8 mouse cellular contexts compared by ENCODE assay signal in the genomic region with DNA sequence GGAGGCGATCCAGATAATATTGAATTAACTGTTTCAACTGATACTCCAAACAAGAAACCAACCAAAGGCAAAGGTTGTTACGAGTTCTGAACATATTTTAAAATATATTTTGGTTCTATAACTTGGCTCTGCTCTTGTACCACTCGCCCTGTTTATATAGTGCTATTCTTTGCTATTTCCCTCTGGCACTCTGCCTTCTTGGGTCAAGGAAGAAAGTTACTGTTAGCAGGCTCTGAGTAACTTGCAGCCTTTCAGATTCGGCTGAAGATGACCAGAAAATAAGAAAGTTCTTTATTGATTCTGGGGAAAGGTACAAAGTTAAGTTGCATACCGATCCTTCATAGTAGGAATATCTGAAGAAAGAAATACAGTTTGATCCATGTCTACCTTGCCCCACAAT. TPM values are rescaled to one million over a fixed set of nuclear protein-coding genes. Genes with fewer than 3 reads are reported as not detected.
DNase-seq lines count a peak whose midpoint lies in the region; ATAC-seq and TF ChIP-seq lines count a peak whose summit lies in the region.

No protein-coding gene starts in this region.

- no peak for TF ChIP-seq POLR2A in myocyte (IDR thresholded peaks at IDR 0.05; ENCODE audit: insufficient read length, low read depth)

- H3K79me2 ChIP-seq in myocyte (ENCODE audit: control insufficient read depth, insufficient read depth): peaks cover 57% of the 10 kb centered on the region

- H3K4me2 ChIP-seq in embryonic facial prominence, embryonic 13.5 days: peak overlapping the region; percentile 80
- peak overlapping the region; percentile 80 for H3K4me2 ChIP-seq in myocyte (ENCODE audit: low read depth)

- H3K4me3 ChIP-seq in left cerebral cortex, adult 2 months: peak overlapping the region; percentile 89
- H3K4me3 ChIP-seq in embryonic facial prominence, embryonic 13.5 days: peak overlapping the region; percentile 71
- peak overlapping the region; percentile 95 for H3K4me3 ChIP-seq in limb, embryonic 10.5 days
- peak overlapping the region; percentile 77 for H3K4me3 ChIP-seq in myocyte

- no peak for TF ChIP-seq CTCF in left cerebral cortex, adult 2 months (IDR thresholded peaks at IDR 0.05)

- H3K27me3 ChIP-seq in embryonic facial prominence, embryonic 13.5 days: no peaks in the 10 kb centered on the region
- H3K27me3 ChIP-seq in limb, embryonic 10.5 days (ENCODE audit: low read depth, poor library complexity, severe bottlenecking): no peaks in the 10 kb centered on the region
- no peaks in the 10 kb centered on the region for H3K27me3 ChIP-seq in myocyte (ENCODE audit: control insufficient read depth, insufficient read depth, insufficient read length)

- H3K9me3 ChIP-seq in embryonic facial prominence, embryonic 13.5 days: no peaks in the 10 kb centered on the region
- H3K9me3 ChIP-seq in limb, embryonic 10.5 days (replicated peaks): no peaks in the 10 kb centered on the region

- WGBS in embryonic facial prominence, embryonic 13.5 days: 62% methylated on average over 5 of the region's 5 CpGs
- WGBS in limb, embryonic 10.5 days: 82% methylated on average over 5 of the region's 5 CpGs

- ATAC-seq in embryonic facial prominence, embryonic 13.5 days (ENCODE audit: insufficient number of reproducible peaks, insufficient read depth, low FRiP score, low TSS enrichment, low read depth): no peak

- H3K9ac ChIP-seq in embryonic facial prominence, embryonic 13.5 days: no peak overlapping the region

- H3K27ac ChIP-seq in left cerebral cortex, adult 2 months: no peak overlapping the region
- H3K27ac ChIP-seq in embryonic facial prominence, embryonic 13.5 days: no peak overlapping the region
- H3K27ac ChIP-seq in limb, embryonic 10.5 days: no peak overlapping the region

- H3K4me1 ChIP-seq in embryonic facial prominence, embryonic 13.5 days: peaks cover 12% of the 10 kb centered on the region
- H3K4me1 ChIP-seq in limb, embryonic 10.5 days: peaks cover 24% of the 10 kb centered on the region

- H3K36me3 ChIP-seq in embryonic facial prominence, embryonic 13.5 days: 0 out of 2 replicates have a peak, but pooled peaks cover 8% of the 10 kb centered on the region
- peaks cover 20% of the 10 kb centered on the region for H3K36me3 ChIP-seq in limb, embryonic 10.5 days
- H3K36me3 ChIP-seq in myocyte (ENCODE audit: control insufficient read depth, insufficient read depth): peaks cover 13% of the 10 kb centered on the region

- DNase-seq in left cerebral cortex, adult 2 months (ENCODE audit: extremely low spot score in 1 of 2, low spot score in 2 of 2): no peak
- DNase-seq in left cerebral cortex, postnatal 36 days (ENCODE audit: low spot score in 2 of 2): no peak
- DNase-seq in limb, embryonic 10.5 days (ENCODE audit: low spot score): no peak
- DNase-seq in urinary bladder, postnatal 14 days (ENCODE audit: low spot score): no peak
- no peak for DNase-seq in gastrocnemius, adult 8-10 months (ENCODE audit: low spot score in 2 of 2)
- DNase-seq in embryo, embryonic 9.5 days (ENCODE audit: extremely low spot score): no peak

- intact Hi-C loops in left cerebral cortex, adult 2 months (cut with DNase I): no loop called here
- intact Hi-C loops in left cerebral cortex, postnatal 36 days (cut with DNase I): no loop called here

- no peak overlapping the region for H3ac ChIP-seq in myocyte (ENCODE audit: control insufficient read depth, insufficient read length)

TF ChIP-seq in myocyte, 11 proteins besides CTCF, POLR2A, EP300 and RAD21:
- TF ChIP-seq CEBPB (IDR thresholded peaks at IDR 0.05; ENCODE audit: insufficient read depth, poor library complexity, severe bottlenecking) (no peak), E2F4 (IDR thresholded peaks at IDR 0.05; ENCODE audit: insufficient read depth) (no peak), TCF12 (IDR thresholded peaks at IDR 0.05; ENCODE audit: insufficient read depth, poor library complexity, severe bottlenecking) (no peak), TCF3 (IDR thresholded peaks at IDR 0.05; ENCODE audit: insufficient read length, low read depth) (no peak), MYOD1 (IDR thresholded peaks at IDR 0.05; ENCODE audit: control insufficient read depth in 1 of 3, insufficient read length in 2 of 3, low read depth in 2 of 3) (no peak), MAX (IDR thresholded peaks at IDR 0.05; ENCODE audit: low read depth) (no peak), POLR2AphosphoS2 (IDR thresholded peaks at IDR 0.05; ENCODE audit: insufficient read length, low read depth) (no peak), REST (IDR thresholded peaks at IDR 0.05; ENCODE audit: insufficient read depth, insufficient read length) (no peak), SRF (IDR thresholded peaks at IDR 0.05; ENCODE audit: control insufficient read depth, insufficient read length, low read depth) (no peak), USF1 (IDR thresholded peaks at IDR 0.05; ENCODE audit: low read depth) (no peak), MYOG (IDR thresholded peaks at IDR 0.05; ENCODE audit: control insufficient read depth in 1 of 3, insufficient read depth in 1 of 3, insufficient read length in 2 of 3, low read depth in 2 of 3) (no peak)

RNA-seq across cellular contexts. Expression of gene Sltm, which starts 1.4 kb away (rescaled TPM):
- 10 to 100 TPM; 54.9 to 57.9 TPM for total RNA-seq in left cerebral cortex, adult 2 months (2021)
- 10 to 100 TPM; 37.1 to 59.6 TPM for total RNA-seq in left cerebral cortex, postnatal 36 days (2021)
- polyA plus RNA-seq in embryonic facial prominence, embryonic 13.5 days (2015; fragmentation: Nextera tagmentation; extraction: Ambion mirVana): 73.2 and 74.8 TPM in 2 replicates
- 55.1 and 61.0 TPM in 2 replicates for polyA plus RNA-seq in limb, embryonic 10.5 days (2016; fragmentation: Nextera tagmentation; extraction: Ambion mirVana)
- 10.8 TPM for polyA plus RNA-seq in myocyte (2012; fragmentation: generic; extraction: Trizol)
- 10 to 100 TPM; 11.6 to 16.1 (median 14.6) TPM for total RNA-seq in gastrocnemius, adult 8-10 months (2022)

RNA-seq across cellular contexts. Expression of gene Rnf111, which starts 40.5 kb away (rescaled TPM):
- 10 to 100 TPM; 40.4 to 46.2 TPM for total RNA-seq in left cerebral cortex, adult 2 months (2021)
- total RNA-seq in left cerebral cortex, postnatal 36 days (2021): 10 to 100 TPM; 36.0 to 45.7 TPM
- polyA plus RNA-seq in embryonic facial prominence, embryonic 13.5 days (2015; fragmentation: Nextera tagmentation; extraction: Ambion mirVana): 28.8 and 32.4 TPM in 2 replicates
- polyA plus RNA-seq in limb, embryonic 10.5 days (2016; fragmentation: Nextera tagmentation; extraction: Ambion mirVana): 27.5 and 29.9 TPM in 2 replicates
- polyA plus RNA-seq in myocyte (2012; fragmentation: generic; extraction: Trizol): 9.9 TPM
- 10 to 100 TPM in 3 of 4 experiments, 1 to 10 TPM in 1; 9.9 to 13.2 (median 11.0) TPM for total RNA-seq in gastrocnemius, adult 8-10 months (2022)
